Mouse (Mus musculus): ENCODE measurements around the gene March7.

- TF ChIP-seq CTCF (IDR thresholded peaks at IDR 0.05; ENCODE audit: borderline replicate concordance, insufficient read depth, low read length) = no peak
- TF ChIP-seq POLR2A (IDR thresholded peaks at IDR 0.05; ENCODE audit: low read depth, low read length) = no peak
Measured at GRCm38 (mm10) chr2:60221236-60221635, 11.5 kb downstream of the March7 start.
